Mouse (Mus musculus) limb, embryonic 12.5 days (tissue): ENCODE results near the gene Atg101. TPM values are rescaled to one million over a fixed set of nuclear protein-coding genes. Genes with fewer than 3 reads are reported as not detected.
"Not testable (repeated sequence)": the region's sequence is repeated elsewhere in the genome, so short reads cannot be mapped to it uniquely, and the experiment has no call there.

Experiments
- ATAC-seq: fragments of 200-750 bp; cut with Nextera tagmentation; 2 replicates; pipeline ENCODE4 v1.8.0; 2017; ENCODE audit warnings: low read depth, moderate TSS enrichment; ENCODE audit not compliant: insufficient number of reproducible peaks, insufficient read depth, low FRiP score, low TSS enrichment
- H3K27ac ChIP-seq: fragments of 300-500 bp; sonication (generic); 2 replicates; pipeline ENCODE4 v1.5.1; 2016; ENCODE audit warnings: mild to moderate bottlenecking, moderate library complexity
- H3K27me3 ChIP-seq: fragments of 300-500 bp; sonication (generic); 2 replicates; pipeline ENCODE4 v1.6.1; 2016; ENCODE audit warnings: mild to moderate bottlenecking, moderate library complexity
- H3K36me3 ChIP-seq: fragments of 300-500 bp; sonication (generic); 2 replicates; pipeline ENCODE4 v1.6.1; 2016; ENCODE audit warnings: mild to moderate bottlenecking, moderate library complexity
- H3K4me1 ChIP-seq: fragments of 300-500 bp; sonication (generic); replicated peaks from 2 replicates; pipeline ENCODE4 v1.6.1; 2016
- H3K4me2 ChIP-seq: fragments of 300-500 bp; sonication (generic); 2 replicates; pipeline ENCODE4 v1.6.1; 2016; ENCODE audit warnings: mild to moderate bottlenecking, moderate library complexity
- H3K4me3 ChIP-seq: fragments of 300-500 bp; sonication (generic); replicated peaks from 2 replicates; pipeline ENCODE4 v1.5.1; 2016; ENCODE audit warnings: mild to moderate bottlenecking
- H3K9ac ChIP-seq: fragments of 300-500 bp; sonication (generic); replicated peaks from 2 replicates; pipeline ENCODE4 v1.6.1; 2016; ENCODE audit warnings: mild to moderate bottlenecking, moderate library complexity
- H3K9me3 ChIP-seq: fragments of 300-500 bp; sonication (generic); 2 replicates; pipeline ENCODE4 v1.6.1; 2016; ENCODE audit warnings: mild to moderate bottlenecking, moderate library complexity
- WGBS: fragments of 180-500 bp; shearing (Covaris S2); methylation state at CpG from one replicate; pipeline ENCODE4 v1.1.7; 2016; 5-methylcytosine and 5-hydroxymethylcytosine counted together
- polyA plus RNA-seq: library from polyadenylated mRNA; unstranded; fragments of >200 nt; fragmentation: Nextera tagmentation; extraction: Ambion mirVana; gene quantifications from 2 replicates; pipeline ENCODE4 v1.2.1, GENCODE M21; 2016

The Atg101 gene
- polyA plus RNA-seq, 1 experiment from 2014 or later, result 67.4 TPM

- H3K4me1 ChIP-seq, result peaks cover 40% of the 10 kb centered on the region
- no peaks in the 10 kb centered on the region for H3K9me3 ChIP-seq
- no peak overlapping the region for H3K9ac ChIP-seq
- H3K27ac ChIP-seq, result peak overlapping the region; percentile 1; the same call in 1 of the 2 replicates
- no peaks in the 10 kb centered on the region for H3K36me3 ChIP-seq
- ATAC-seq, result no peak
- H3K27me3 ChIP-seq, result no peaks in the 10 kb centered on the region
- H3K4me2 ChIP-seq, result no peak overlapping the region
- WGBS, result 68% methylated on average over 18 of the region's 18 CpGs
- no peak overlapping the region for H3K4me3 ChIP-seq
Measured at GRCm38 (mm10) chr15:101316913-101317813, 33.1 kb downstream of the Atg101 start.

- no peaks in the 10 kb centered on the region for H3K36me3 ChIP-seq
- H3K9ac ChIP-seq, result no peak overlapping the region
- H3K4me2 ChIP-seq, result no peak overlapping the region
- ATAC-seq, result no peak
- no peak overlapping the region for H3K4me3 ChIP-seq
- peaks cover 40% of the 10 kb centered on the region for H3K4me1 ChIP-seq
- no peak overlapping the region; the same call in 1 of the 2 replicates for H3K27ac ChIP-seq
- 64% methylated on average over 2 of the region's 2 CpGs for WGBS
- no peaks in the 10 kb centered on the region for H3K27me3 ChIP-seq
- H3K9me3 ChIP-seq, result no peaks in the 10 kb centered on the region
Measured at GRCm38 (mm10) chr15:101317814-101318500, 33.9 kb downstream of the Atg101 start.

- Histone ChIP-seq H3K4me2 (no peak overlapping the region), H3K9me3 (no peaks in the 10 kb centered on the region), H3K27ac (peak overlapping the region; percentile 56), H3K36me3 (no peaks in the 10 kb centered on the region), H3K4me3 (no peak overlapping the region), H3K4me1 (peaks cover 40% of the 10 kb centered on the region), H3K9ac (no peak overlapping the region), H3K27me3 (no peaks in the 10 kb centered on the region)
- WGBS, result 55% methylated on average over 14 of the region's 14 CpGs
- ATAC-seq, result no peak
Measured at GRCm38 (mm10) chr15:101318889-101319765, 35.1 kb downstream of the Atg101 start.

GRCm38 (mm10) chr15:101320010-101320617 lies 36.0 kb downstream of the Atg101 start:
- Histone ChIP-seq H3K4me1 (peaks cover 40% of the 10 kb centered on the region), H3K4me3 (no peak overlapping the region), H3K9ac (no peak overlapping the region), H3K27me3 (no peaks in the 10 kb centered on the region), H3K9me3 (no peaks in the 10 kb centered on the region), H3K4me2 (no peak overlapping the region), H3K27ac (no peak overlapping the region; the same call in 1 of the 2 replicates), H3K36me3 (no peaks in the 10 kb centered on the region)
- WGBS, result 84% methylated on average over 6 of the region's 6 CpGs
- no peak for ATAC-seq

- Histone ChIP-seq H3K4me2 (no peak overlapping the region), H3K9me3 (no peaks in the 10 kb centered on the region), H3K4me3 (no peak overlapping the region), H3K9ac (no peak overlapping the region), H3K27ac (no peak overlapping the region), H3K36me3 (no peaks in the 10 kb centered on the region), H3K27me3 (no peaks in the 10 kb centered on the region), H3K4me1 (peaks cover 38% of the 10 kb centered on the region)
- 46% methylated on average over 6 of the region's 6 CpGs for WGBS
- no peak for ATAC-seq
Measured at GRCm38 (mm10) chr15:101320618-101321041, 36.6 kb downstream of the Atg101 start.

GRCm38 (mm10) chr15:101321126-101321525 lies 37.1 kb downstream of the Atg101 start:
- H3K9ac ChIP-seq, result no peak overlapping the region
- H3K9me3 ChIP-seq, result no peaks in the 10 kb centered on the region
- H3K27ac ChIP-seq, result no peak overlapping the region
- no peaks in the 10 kb centered on the region for H3K27me3 ChIP-seq
- no peak for ATAC-seq
- H3K36me3 ChIP-seq, result no peaks in the 10 kb centered on the region
- no peak overlapping the region for H3K4me2 ChIP-seq
- H3K4me3 ChIP-seq, result no peak overlapping the region
- peaks cover 35% of the 10 kb centered on the region for H3K4me1 ChIP-seq
- WGBS, result 49% methylated on average over 5 of the region's 5 CpGs

- WGBS, result 87% methylated on average over 5 of the region's 5 CpGs
- Histone ChIP-seq H3K36me3 (no peaks in the 10 kb centered on the region), H3K9ac (no peak overlapping the region), H3K27ac (no peak overlapping the region), H3K27me3 (no peaks in the 10 kb centered on the region), H3K4me2 (no peak overlapping the region), H3K4me1 (peaks cover 26% of the 10 kb centered on the region), H3K4me3 (no peak overlapping the region), H3K9me3 (no peaks in the 10 kb centered on the region)
- ATAC-seq, result no peak
Measured at GRCm38 (mm10) chr15:101322106-101322505, 38.0 kb downstream of the Atg101 start.

GRCm38 (mm10) chr15:101322640-101323039 lies 38.6 kb downstream of the Atg101 start:
- H3K4me1 ChIP-seq, result peaks cover 26% of the 10 kb centered on the region
- WGBS, result 85% methylated on average over 7 of the region's 7 CpGs
- no peaks in the 10 kb centered on the region for H3K27me3 ChIP-seq
- H3K9me3 ChIP-seq, result no peaks in the 10 kb centered on the region
- no peak overlapping the region for H3K9ac ChIP-seq
- H3K4me2 ChIP-seq, result no peak overlapping the region
- no peaks in the 10 kb centered on the region for H3K36me3 ChIP-seq
- no peak for ATAC-seq
- H3K27ac ChIP-seq, result no peak overlapping the region
- H3K4me3 ChIP-seq, result no peak overlapping the region

GRCm38 (mm10) chr15:101323511-101323910 lies 39.4 kb downstream of the Atg101 start:
- no peaks in the 10 kb centered on the region for H3K27me3 ChIP-seq
- no peak overlapping the region for H3K4me3 ChIP-seq
- no peaks in the 10 kb centered on the region for H3K36me3 ChIP-seq
- no peak overlapping the region for H3K27ac ChIP-seq
- peaks cover 26% of the 10 kb centered on the region for H3K4me1 ChIP-seq
- 92% methylated on average over 5 of the region's 5 CpGs for WGBS
- no peak overlapping the region for H3K4me2 ChIP-seq
- H3K9me3 ChIP-seq, result no peaks in the 10 kb centered on the region
- no peak overlapping the region for H3K9ac ChIP-seq
- no peak for ATAC-seq

GRCm38 (mm10) chr15:101324409-101324808 lies 40.3 kb downstream of the Atg101 start:
- not testable (repeated sequence) for H3K4me2 ChIP-seq, H3K9ac ChIP-seq, ATAC-seq, H3K27me3 ChIP-seq, H3K9me3 ChIP-seq, H3K4me3 ChIP-seq, H3K36me3 ChIP-seq, H3K27ac ChIP-seq
- peaks cover 21% of the 10 kb centered on the region for H3K4me1 ChIP-seq
